Mouse (Mus musculus) C2C12 (cell line): ENCODE results near the gene Bloc1s5. TPM values are rescaled to one million over a fixed set of nuclear protein-coding genes. Genes with fewer than 3 reads are reported as not detected.

Experiments used
- H3K27me3 ChIP-seq: one replicate; pipeline ENCODE4 v1.6.1; 2011; ENCODE audit not compliant: control insufficient read depth, insufficient read depth, insufficient read length
- H3K36me3 ChIP-seq: one replicate; pipeline ENCODE4 v1.6.1; 2011; ENCODE audit not compliant: control insufficient read depth, insufficient read depth
- H3K4me3 ChIP-seq: one replicate; pipeline ENCODE4 v1.5.1; 2011; ENCODE audit warnings: mild to moderate bottlenecking, control low read depth; ENCODE audit not compliant: poor library complexity, insufficient read depth, severe bottlenecking
- H3K79me2 ChIP-seq: one replicate; pipeline ENCODE4 v1.6.1; 2011; ENCODE audit not compliant: control insufficient read depth, insufficient read depth
- H3K79me3 ChIP-seq: one replicate; pipeline ENCODE4 v1.6.1; 2011; ENCODE audit warnings: low read depth, control low read depth
- H3ac ChIP-seq: one replicate; pipeline ENCODE3; 2011; ENCODE audit warnings: low read depth; ENCODE audit not compliant: control insufficient read depth, insufficient read length
- CEBPB ChIP-seq: IDR thresholded peaks from one replicate; pipeline ENCODE4 v1.6.1; 2011; ENCODE audit warnings: low read depth, mild to moderate bottlenecking, control low read depth, moderate library complexity
- CTCF ChIP-seq: IDR thresholded peaks from one replicate; pipeline ENCODE4 v1.5.1; 2011; ENCODE audit not compliant: control insufficient read depth, insufficient read depth, insufficient read length
- FOSL1 ChIP-seq: IDR thresholded peaks from one replicate; pipeline ENCODE4 v1.8.0; 2011; ENCODE audit warnings: mild to moderate bottlenecking, low read length; ENCODE audit not compliant: poor library complexity, insufficient read depth, severe bottlenecking
- MAX ChIP-seq: IDR thresholded peaks from one replicate; pipeline ENCODE4 v1.6.1; 2011; ENCODE audit warnings: mild to moderate bottlenecking, control low read depth
- MYOD1 ChIP-seq: IDR thresholded peaks from one replicate; pipeline ENCODE4 v1.6.1; 2011; ENCODE audit warnings: low read depth; ENCODE audit not compliant: control insufficient read depth, insufficient read length
- MYOG ChIP-seq: IDR thresholded peaks from one replicate; pipeline ENCODE4 v1.6.1; 2011; ENCODE audit not compliant: control insufficient read depth, insufficient read length; ENCODE audit errors: extremely low read depth
- USF1 ChIP-seq: IDR thresholded peaks from one replicate; pipeline ENCODE4 v1.6.1; 2011; ENCODE audit warnings: low read depth, mild to moderate bottlenecking, control low read depth, moderate library complexity
- polyA plus RNA-seq: library from polyadenylated mRNA; unstranded; fragments of >200 nt; fragmentation: generic; extraction: Trizol; gene quantifications from one replicate; pipeline ENCODE4 v1.2.1, GENCODE M21; 2012; ENCODE audit warnings: missing spikeins

Gene Bloc1s5
- polyA plus RNA-seq, 1 experiment = 7.1 TPM

GRCm38 (mm10) chr13:38546754-38547153, 88.2 kb downstream of the Bloc1s5 start:
- H3K79me3 ChIP-seq = no peaks in the 10 kb centered on the region
- H3K79me2 ChIP-seq = no peaks in the 10 kb centered on the region
- TF ChIP-seq FOSL1 (no peak), MYOD1 (no peak)
- H3ac ChIP-seq = no peak overlapping the region
- peaks cover 3% of the 10 kb centered on the region for H3K27me3 ChIP-seq
- no peak overlapping the region for H3K4me3 ChIP-seq
- no peaks in the 10 kb centered on the region for H3K36me3 ChIP-seq

GRCm38 (mm10) chr13:38545460-38545859, 89.4 kb downstream of the Bloc1s5 start:
- Histone ChIP-seq H3K79me2 (no peaks in the 10 kb centered on the region), H3K27me3 (peaks cover 9% of the 10 kb centered on the region), H3ac (no peak overlapping the region), H3K36me3 (no peaks in the 10 kb centered on the region), H3K79me3 (no peaks in the 10 kb centered on the region), H3K4me3 (no peak overlapping the region)
- TF ChIP-seq CTCF = no peak
- no peak for TF ChIP-seq MAX
- no peak for TF ChIP-seq MYOD1

GRCm38 (mm10) chr13:38544769-38545445, 90.0 kb downstream of the Bloc1s5 start:
- no peaks in the 10 kb centered on the region for H3K79me3 ChIP-seq
- no peak overlapping the region for H3K4me3 ChIP-seq
- H3K27me3 ChIP-seq = peaks cover 9% of the 10 kb centered on the region
- TF ChIP-seq MYOG (no peak), MYOD1 (no peak), FOSL1 (no peak), CTCF (no peak), MAX (no peak), USF1 (no peak), CEBPB (no peak)
- no peaks in the 10 kb centered on the region for H3K36me3 ChIP-seq
- no peak overlapping the region for H3ac ChIP-seq
- no peaks in the 10 kb centered on the region for H3K79me2 ChIP-seq

- Histone ChIP-seq H3K79me3 (no peaks in the 10 kb centered on the region), H3ac (no peak overlapping the region), H3K36me3 (no peaks in the 10 kb centered on the region), H3K79me2 (no peaks in the 10 kb centered on the region), H3K27me3 (peaks cover 9% of the 10 kb centered on the region), H3K4me3 (no peak overlapping the region)
- TF ChIP-seq USF1 (no peak), MYOG (no peak), FOSL1 (no peak), MYOD1 (no peak), MAX (no peak), CTCF (no peak), CEBPB (no peak)
Measured at GRCm38 (mm10) chr13:38543455-38544125, 91.3 kb downstream of the Bloc1s5 start.

Other genes starting within 250 kb of the Bloc1s5 start
- gene Txndc5, start 106.3 kb downstream of the Bloc1s5 start, polyA plus RNA-seq = 225 TPM
- gene Eef1e1, start 23.9 kb upstream of the Bloc1s5 start, polyA plus RNA-seq = 64.0 TPM